In genomic region chr14:19175288-19175687, GRCm38 (mm10) we compare ENCODE assay signal across 9 mouse cellular contexts.
DNase-seq lines count a peak whose midpoint lies in the region; ATAC-seq and TF ChIP-seq lines count a peak whose summit lies in the region.
"Had no signal": no experiment of that assay in that cellular context is flagged by ENCODE, and none has a peak within 500 bp of the region (broad histone marks: within the 10 kb centered on the region; RNA-seq: fewer than 3 reads in every experiment).

No protein-coding gene starts in this region.

- H3K27me3 ChIP-seq in forebrain, postnatal 0 days (ENCODE audit: insufficient read depth, low read length), result no peaks in the 10 kb centered on the region
- H3K27me3 ChIP-seq in forebrain, embryonic 13.5 days, result no peaks in the 10 kb centered on the region
- H3K27me3 ChIP-seq in neural tube, embryonic 15.5 days (replicated peaks), result no peaks in the 10 kb centered on the region
- H3K27me3 ChIP-seq: liver, embryonic 15.5 days had no signal

- H3K4me3 ChIP-seq in forebrain, postnatal 0 days (ENCODE audit: low read depth, low read length), result no peak overlapping the region
- no peak overlapping the region for H3K4me3 ChIP-seq in forebrain, embryonic 13.5 days
- H3K4me3 ChIP-seq in neural tube, embryonic 15.5 days (replicated peaks), result no peak overlapping the region
- H3K4me3 ChIP-seq: liver, embryonic 15.5 days had no signal

- peak; percentile 29; the same call in 1 of the 2 replicates for TF ChIP-seq CTCF in forebrain, postnatal 0 days (IDR thresholded peaks at IDR 0.05; ENCODE audit: low read depth)

- no peaks in the 10 kb centered on the region for H3K36me3 ChIP-seq in forebrain, postnatal 0 days (ENCODE audit: insufficient read depth)
- no peaks in the 10 kb centered on the region for H3K36me3 ChIP-seq in forebrain, embryonic 13.5 days (ENCODE audit: poor library complexity, severe bottlenecking)
- H3K36me3 ChIP-seq in neural tube, embryonic 15.5 days, result no peaks in the 10 kb centered on the region
- H3K36me3 ChIP-seq: liver, embryonic 15.5 days had no signal

- ATAC-seq in forebrain, postnatal 0 days, result no peak
- ATAC-seq in forebrain, embryonic 13.5 days, result no peak
- no peak for ATAC-seq in neural tube, embryonic 15.5 days (ENCODE audit: low FRiP score)

- WGBS in forebrain, postnatal 0 days, result 15% methylated on average over 2 of the region's 2 CpGs
- WGBS in forebrain, embryonic 13.5 days, result 17% methylated on average over 2 of the region's 2 CpGs
- 15% methylated on average over 2 of the region's 2 CpGs for WGBS in neural tube, embryonic 15.5 days

- H3K9me3 ChIP-seq in forebrain, postnatal 0 days (ENCODE audit: low read length), result no peaks in the 10 kb centered on the region
- H3K9me3 ChIP-seq in forebrain, embryonic 13.5 days (replicated peaks), result no peaks in the 10 kb centered on the region; the same call in 1 of the 2 replicates
- no peaks in the 10 kb centered on the region for H3K9me3 ChIP-seq in neural tube, embryonic 15.5 days (replicated peaks)
- H3K9me3 ChIP-seq: liver, embryonic 15.5 days had no signal

- no peak overlapping the region for H3K4me2 ChIP-seq in forebrain, postnatal 0 days (ENCODE audit: low read depth)
- H3K4me2 ChIP-seq in forebrain, embryonic 13.5 days, result no peak overlapping the region
- no peak overlapping the region for H3K4me2 ChIP-seq in neural tube, embryonic 15.5 days
- H3K4me2 ChIP-seq: liver, embryonic 15.5 days had no signal

- H3K4me1 ChIP-seq in forebrain, postnatal 0 days (ENCODE audit: insufficient read depth), result no peaks in the 10 kb centered on the region
- no peaks in the 10 kb centered on the region for H3K4me1 ChIP-seq in forebrain, embryonic 13.5 days
- H3K4me1 ChIP-seq in neural tube, embryonic 15.5 days, result no peaks in the 10 kb centered on the region
- H3K4me1 ChIP-seq: liver, embryonic 15.5 days had no signal

- H3K27ac ChIP-seq in forebrain, postnatal 0 days (ENCODE audit: low read depth, low read length), result no peak overlapping the region
- H3K27ac ChIP-seq in forebrain, embryonic 13.5 days, result no peak overlapping the region
- H3K27ac ChIP-seq in neural tube, embryonic 15.5 days (replicated peaks), result no peak overlapping the region
- H3K27ac ChIP-seq: liver, embryonic 15.5 days had no signal

- no peak overlapping the region for H3K9ac ChIP-seq in forebrain, postnatal 0 days
- no peak overlapping the region for H3K9ac ChIP-seq in forebrain, embryonic 13.5 days
- H3K9ac ChIP-seq in neural tube, embryonic 15.5 days (replicated peaks), result no peak overlapping the region
- H3K9ac ChIP-seq: liver, embryonic 15.5 days had no signal

- DNase-seq in forebrain, postnatal 0 days, result peak; percentile 0
- DNase-seq in neural tube, embryonic 10.5 days (ENCODE audit: extremely low spot score, low spot score), result peak; percentile 17
- DNase-seq in embryo, embryonic 9.5 days (ENCODE audit: extremely low spot score), result peak; percentile 26
- peak; percentile 53 for DNase-seq in retina, embryonic 14.5 days (ENCODE audit: low spot score)
- DNase-seq in B cell, adult 2 months, result no peak
- DNase-seq in gastrocnemius, postnatal 10 days, result no peak

Comparison
In these comparisons a context has a peak if more than half of its experiments do, and no peak if none do; other contexts are left out.
1. DNase-seq: peak in forebrain, postnatal 0 days (single experiment), neural tube, embryonic 10.5 days (single experiment), embryo, embryonic 9.5 days (single experiment) and retina, embryonic 14.5 days (single experiment); none in B cell, adult 2 months (0 of 2) and gastrocnemius, postnatal 10 days (single experiment).